Mouse (Mus musculus) neural tube, embryonic 13.5 days (tissue): Measurements from ENCODE around the gene Ash1l. TPM values are rescaled to one million over a fixed set of nuclear protein-coding genes. Genes with fewer than 3 reads are reported as not detected.
"Not testable (repeated sequence)": the region's sequence is repeated elsewhere in the genome, so short reads cannot be mapped to it uniquely, and the experiment has no call there.

Source experiments
- ATAC-seq: fragments of 200-750 bp; cut with Nextera tagmentation; 2 replicates; pipeline ENCODE4 v1.8.0; 2017; ENCODE audit warnings: low read depth, mild to moderate bottlenecking, moderate TSS enrichment, moderate library complexity
- H3K27ac ChIP-seq: fragments of 300-500 bp; sonication (generic); replicated peaks from 2 replicates; pipeline ENCODE4 v1.5.1; 2015; ENCODE audit warnings: moderate library complexity, mild to moderate bottlenecking, inconsistent platforms
- H3K27me3 ChIP-seq: fragments of 300-500 bp; sonication (generic); 2 replicates; pipeline ENCODE4 v1.6.1; 2015; ENCODE audit warnings: mild to moderate bottlenecking, inconsistent platforms
- H3K36me3 ChIP-seq: fragments of 300-500 bp; sonication (generic); 2 replicates; pipeline ENCODE4 v1.6.1; 2015; ENCODE audit warnings: mild to moderate bottlenecking, inconsistent platforms
- H3K4me1 ChIP-seq: fragments of 300-500 bp; sonication (generic); replicated peaks from 2 replicates; pipeline ENCODE4 v1.6.1; 2015; ENCODE audit warnings: inconsistent platforms
- H3K4me2 ChIP-seq: fragments of 300-500 bp; sonication (generic); 2 replicates; pipeline ENCODE4 v1.6.1; 2015; ENCODE audit warnings: inconsistent platforms, mild to moderate bottlenecking, moderate library complexity
- H3K4me3 ChIP-seq: fragments of 300-500 bp; sonication (generic); 2 replicates; pipeline ENCODE4 v1.5.1; 2015; ENCODE audit warnings: mild to moderate bottlenecking, inconsistent platforms
- H3K9ac ChIP-seq: fragments of 300-500 bp; sonication (generic); 2 replicates; pipeline ENCODE4 v1.6.1; 2015; ENCODE audit warnings: moderate library complexity, mild to moderate bottlenecking, inconsistent platforms
- H3K9me3 ChIP-seq: fragments of 300-500 bp; sonication (generic); 2 replicates; pipeline ENCODE4 v1.6.1; 2016; ENCODE audit warnings: inconsistent platforms
- WGBS: fragments of 180-500 bp; shearing (Covaris S2); methylation state at CpG from one replicate; pipeline ENCODE4 v1.1.7; 2015; 5-methylcytosine and 5-hydroxymethylcytosine counted together
- polyA plus RNA-seq: library from polyadenylated mRNA; unstranded; fragments of >200 nt; fragmentation: Nextera tagmentation; extraction: Ambion mirVana; gene quantifications from 2 replicates; pipeline ENCODE4 v1.2.1, GENCODE M21; 2015

Gene Ash1l
- polyA plus RNA-seq, 1 experiment from 2014 or later, result 19.1 TPM

GRCm38 (mm10) chr3:88925651-88926050 lies 24.8 kb upstream of the Ash1l start:
- no peak overlapping the region for H3K27ac ChIP-seq
- 97% methylated on average over 2 of the region's 2 CpGs for WGBS

GRCm38 (mm10) chr3:88929501-88929900 lies 20.9 kb upstream of the Ash1l start:
- H3K9ac ChIP-seq, result no peak overlapping the region
- WGBS, result 90% methylated on average over 3 of the region's 3 CpGs
- no peaks in the 10 kb centered on the region for H3K27me3 ChIP-seq
- H3K9me3 ChIP-seq, result no peaks in the 10 kb centered on the region
- H3K36me3 ChIP-seq, result peaks cover 99% of the 10 kb centered on the region
- no peaks in the 10 kb centered on the region for H3K4me1 ChIP-seq
- no peak overlapping the region for H3K4me2 ChIP-seq
- ATAC-seq, result no peak
- H3K27ac ChIP-seq, result no peak overlapping the region
- no peak overlapping the region for H3K4me3 ChIP-seq

More at GRCm38 (mm10) chr3:88925651-88926050, 24.8 kb upstream of the Ash1l start:
- Histone ChIP-seq H3K4me2 (no peak overlapping the region), H3K9ac (no peak overlapping the region), H3K9me3 (no peaks in the 10 kb centered on the region), H3K4me3 (no peak overlapping the region), H3K27me3 (no peaks in the 10 kb centered on the region), H3K4me1 (no peaks in the 10 kb centered on the region), H3K36me3 (peaks cover 99% of the 10 kb centered on the region)
- no peak for ATAC-seq

- H3K27ac ChIP-seq, result no peak overlapping the region
- H3K9me3 ChIP-seq, result no peaks in the 10 kb centered on the region
- no peaks in the 10 kb centered on the region for H3K27me3 ChIP-seq
- H3K4me2 ChIP-seq, result no peak overlapping the region
- no peak overlapping the region for H3K4me3 ChIP-seq
- H3K36me3 ChIP-seq, result peaks cover 75% of the 10 kb centered on the region
- no peak for ATAC-seq
- 92% methylated on average over 10 of the region's 10 CpGs for WGBS
- peaks cover 7% of the 10 kb centered on the region for H3K4me1 ChIP-seq
- no peak overlapping the region for H3K9ac ChIP-seq
Observed at GRCm38 (mm10) chr3:88939071-88939470, 11.4 kb upstream of the Ash1l start.

GRCm38 (mm10) chr3:88939749-88940148 lies 10.7 kb upstream of the Ash1l start:
- Histone ChIP-seq H3K4me2 (no peak overlapping the region), H3K9ac (no peak overlapping the region), H3K4me1 (peaks cover 8% of the 10 kb centered on the region), H3K36me3 (peaks cover 68% of the 10 kb centered on the region), H3K27ac (no peak overlapping the region), H3K9me3 (no peaks in the 10 kb centered on the region), H3K4me3 (no peak overlapping the region), H3K27me3 (no peaks in the 10 kb centered on the region)
- ATAC-seq, result peak; percentile 86
- 73% methylated on average over 3 of the region's 3 CpGs for WGBS

- 97% methylated on average over 10 of the region's 10 CpGs for WGBS
- no peak overlapping the region for H3K4me2 ChIP-seq
Observed at GRCm38 (mm10) chr3:88942316-88942880, 8.0 kb upstream of the Ash1l start.

GRCm38 (mm10) chr3:88944109-88944508 lies 6.3 kb upstream of the Ash1l start:
- Histone ChIP-seq H3K36me3 (peaks cover 27% of the 10 kb centered on the region), H3K27ac (no peak overlapping the region), H3K9me3 (no peaks in the 10 kb centered on the region), H3K9ac (no peak overlapping the region), H3K4me2 (no peak overlapping the region), H3K4me1 (peaks cover 26% of the 10 kb centered on the region), H3K27me3 (no peaks in the 10 kb centered on the region), H3K4me3 (no peak overlapping the region)
- 69% methylated on average over 4 of the region's 4 CpGs for WGBS
- ATAC-seq, result no peak

More at GRCm38 (mm10) chr3:88942316-88942880, 8.0 kb upstream of the Ash1l start:
- Histone ChIP-seq H3K4me1 (peaks cover 9% of the 10 kb centered on the region), H3K4me3 (no peak overlapping the region), H3K9me3 (no peaks in the 10 kb centered on the region), H3K9ac (no peak overlapping the region), H3K27ac (no peak overlapping the region), H3K36me3 (peaks cover 44% of the 10 kb centered on the region), H3K27me3 (no peaks in the 10 kb centered on the region)
- no peak for ATAC-seq

- H3K27ac ChIP-seq, result peak overlapping the region; percentile 99
- H3K4me3 ChIP-seq, result peak overlapping the region; percentile 79
- peak; percentile 95 for ATAC-seq
- peak overlapping the region; percentile 93 for H3K9ac ChIP-seq
- no peaks in the 10 kb centered on the region for H3K27me3 ChIP-seq
- H3K36me3 ChIP-seq, result no peaks in the 10 kb centered on the region
- H3K4me2 ChIP-seq, result peak overlapping the region; percentile 87
- H3K4me1 ChIP-seq, result peaks cover 47% of the 10 kb centered on the region
- H3K9me3 ChIP-seq, result no peaks in the 10 kb centered on the region
- WGBS, result under 1% methylated on average over 84 of the region's 92 CpGs
Observed at GRCm38 (mm10) chr3:88949786-88950575, 441 bp upstream of the Ash1l start.

GRCm38 (mm10) chr3:88951327-88951800 lies 942 bp downstream of the Ash1l start:
- peak overlapping the region; percentile 99 for H3K27ac ChIP-seq
- peak overlapping the region; percentile 93 for H3K9ac ChIP-seq
- H3K4me2 ChIP-seq, result peak overlapping the region; percentile 87
- no peak for ATAC-seq
- H3K36me3 ChIP-seq, result no peaks in the 10 kb centered on the region
- H3K4me1 ChIP-seq, result peaks cover 47% of the 10 kb centered on the region
- WGBS, result 3% methylated on average over 5 of the region's 5 CpGs
- no peaks in the 10 kb centered on the region for H3K9me3 ChIP-seq
- no peaks in the 10 kb centered on the region for H3K27me3 ChIP-seq
- H3K4me3 ChIP-seq, result peak overlapping the region; percentile 79

GRCm38 (mm10) chr3:88953246-88953645 lies 2.8 kb downstream of the Ash1l start:
- ATAC-seq, result no peak
- Histone ChIP-seq H3K9ac (no peak overlapping the region), H3K27me3 (no peaks in the 10 kb centered on the region), H3K4me3 (no peak overlapping the region), H3K36me3 (no peaks in the 10 kb centered on the region), H3K4me1 (peaks cover 38% of the 10 kb centered on the region), H3K9me3 (no peaks in the 10 kb centered on the region), H3K4me2 (no peak overlapping the region), H3K27ac (no peak overlapping the region)
- 86% methylated on average over 4 of the region's 4 CpGs for WGBS

GRCm38 (mm10) chr3:88953736-88954135 lies 3.3 kb downstream of the Ash1l start:
- no peak overlapping the region for H3K4me3 ChIP-seq
- no peak for ATAC-seq
- no peaks in the 10 kb centered on the region for H3K9me3 ChIP-seq
- H3K4me2 ChIP-seq, result no peak overlapping the region
- no peaks in the 10 kb centered on the region for H3K36me3 ChIP-seq
- H3K27me3 ChIP-seq, result no peaks in the 10 kb centered on the region
- H3K4me1 ChIP-seq, result peaks cover 33% of the 10 kb centered on the region
- H3K27ac ChIP-seq, result no peak overlapping the region
- H3K9ac ChIP-seq, result no peak overlapping the region

GRCm38 (mm10) chr3:88963211-88963610 lies 12.8 kb downstream of the Ash1l start:
- H3K27ac ChIP-seq, H3K4me2 ChIP-seq, ATAC-seq, H3K4me1 ChIP-seq, H3K27me3 ChIP-seq, H3K4me3 ChIP-seq, H3K9me3 ChIP-seq, H3K9ac ChIP-seq: not testable (repeated sequence)
- peaks cover 18% of the 10 kb centered on the region for H3K36me3 ChIP-seq

- Histone ChIP-seq H3K36me3 (no peaks in the 10 kb centered on the region), H3K4me3 (no peak overlapping the region), H3K9ac (no peak overlapping the region), H3K27ac (no peak overlapping the region), H3K27me3 (no peaks in the 10 kb centered on the region), H3K4me1 (peaks cover 14% of the 10 kb centered on the region; the same call in 1 of the 2 replicates), H3K4me2 (no peak overlapping the region), H3K9me3 (no peaks in the 10 kb centered on the region)
- WGBS, result 89% methylated on average over 2 of the region's 2 CpGs
- ATAC-seq, result no peak
Observed at GRCm38 (mm10) chr3:88975012-88975411, 24.6 kb downstream of the Ash1l start.
